Mouse (Mus musculus): ENCODE data around the gene Prlh.

Gene Prlh

DNA sequence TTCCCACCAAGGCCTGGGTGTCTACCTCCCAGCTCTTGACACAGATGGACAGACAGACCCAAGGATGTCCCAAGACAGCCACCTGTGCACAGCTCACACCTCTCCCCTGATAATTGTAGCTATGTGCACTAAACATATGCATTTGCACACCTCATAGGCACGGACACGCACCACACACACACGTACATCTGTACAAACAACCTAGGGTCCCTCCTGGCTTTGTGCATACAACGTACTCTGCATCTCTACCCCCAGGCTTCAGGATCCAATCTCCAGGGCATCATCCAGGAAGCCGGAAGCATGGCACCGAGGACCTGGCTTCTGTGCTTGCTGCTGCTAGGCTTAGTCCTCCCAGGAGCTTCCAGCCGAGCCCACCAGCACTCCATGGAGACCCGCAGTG lies at the start of gene Prlh:
Gene Prlh, plus strand, starts transcription at position 301 of the 400 bp plus-strand sequence.
- DNase-seq (ENCODE audit: low spot score): no peak

DNA sequence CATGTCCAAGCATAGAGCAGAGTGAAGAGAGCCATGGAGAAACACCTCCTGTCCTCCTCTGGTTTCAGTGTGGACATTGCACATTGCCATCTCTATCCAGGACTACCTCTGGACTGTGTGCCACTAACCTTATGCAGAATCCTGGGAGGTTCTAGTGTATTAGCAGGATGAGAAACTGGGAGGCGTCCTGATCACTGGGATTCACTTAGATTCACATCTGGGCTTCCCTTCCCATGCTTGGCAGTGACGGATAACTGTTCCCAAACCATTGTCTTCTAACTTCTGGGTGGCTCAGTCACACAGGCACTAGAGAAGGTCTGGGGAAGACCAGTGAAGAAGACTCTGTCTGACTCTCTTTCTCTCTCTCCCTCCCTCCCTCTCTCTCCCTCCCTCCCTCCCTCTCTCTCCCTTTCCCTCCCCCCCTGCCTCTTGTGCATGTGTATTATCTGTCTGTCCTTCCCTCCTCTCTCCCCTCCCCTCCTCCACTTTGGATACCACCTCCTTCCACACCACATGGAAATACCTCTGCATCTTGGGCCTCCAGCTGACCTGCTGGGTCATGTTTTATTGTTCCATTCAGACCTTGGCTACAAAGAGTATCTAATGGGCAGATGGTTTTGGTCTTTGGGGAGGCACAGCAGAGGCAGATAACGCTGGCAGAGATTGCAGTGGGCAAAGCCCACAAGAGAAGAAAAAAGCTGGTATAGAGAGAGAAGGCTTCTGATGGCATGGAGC lies 49.5 kb upstream of the Prlh start:
- no peak for DNase-seq (ENCODE audit: low spot score)

DNA sequence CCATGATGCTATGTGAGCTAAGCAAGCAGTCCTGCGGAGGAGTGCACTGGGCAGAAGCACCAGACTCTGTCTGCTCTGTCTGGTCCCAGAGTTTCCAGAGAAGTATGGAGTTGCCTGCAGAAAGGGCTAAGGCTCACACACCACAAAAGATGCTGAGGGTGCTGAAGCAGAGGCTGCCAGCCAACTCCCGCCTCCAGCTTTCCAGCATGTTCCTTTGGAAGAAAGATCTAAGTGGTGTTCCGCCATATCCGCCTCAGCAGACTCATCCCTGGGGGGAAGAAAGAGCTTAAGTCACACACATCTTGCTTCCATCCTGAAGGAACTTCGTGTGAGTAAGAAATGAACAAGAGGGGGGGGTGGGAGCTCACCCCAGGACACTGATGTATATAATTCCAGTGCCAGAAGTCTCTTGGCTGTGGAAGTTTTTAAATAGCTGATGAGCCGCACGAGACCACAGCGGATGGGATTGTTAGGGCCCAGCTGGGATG lies 48.9 kb upstream of the Prlh start:
- no peak for DNase-seq (ENCODE audit: low spot score)

DNA sequence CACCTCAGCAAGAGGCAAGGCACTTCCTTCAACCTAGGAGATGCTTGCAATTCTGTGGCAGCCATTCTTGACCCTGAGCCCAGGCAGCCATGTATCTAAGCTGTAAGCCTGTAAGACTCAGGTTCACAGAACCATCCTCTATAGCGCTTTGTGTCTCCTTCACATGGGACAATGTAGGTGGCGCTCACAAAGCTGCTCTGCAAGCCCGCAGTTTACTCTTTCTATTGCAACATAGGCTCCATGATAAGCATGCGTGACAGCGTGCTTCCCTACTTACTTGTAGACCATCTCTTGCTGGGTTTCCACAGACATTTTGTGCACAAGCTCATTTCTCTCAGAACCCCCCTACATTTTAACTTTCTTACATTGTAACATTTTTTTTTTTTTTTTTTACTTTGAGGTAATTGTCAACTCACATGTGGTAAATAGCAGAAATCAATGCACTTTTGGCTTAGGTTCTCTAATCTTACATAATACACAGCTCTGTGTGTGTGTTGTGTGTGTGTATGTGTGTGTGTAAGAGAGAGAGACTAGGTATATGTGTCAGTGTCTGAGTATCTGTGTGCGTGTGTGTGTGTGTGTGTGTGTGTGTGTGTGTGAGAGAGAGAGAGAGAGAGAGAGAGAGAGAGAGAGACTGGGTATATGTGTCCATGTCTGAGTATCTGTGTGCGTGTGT lies 48.0 kb upstream of the Prlh start:
- DNase-seq (ENCODE audit: low spot score): no peak

DNA sequence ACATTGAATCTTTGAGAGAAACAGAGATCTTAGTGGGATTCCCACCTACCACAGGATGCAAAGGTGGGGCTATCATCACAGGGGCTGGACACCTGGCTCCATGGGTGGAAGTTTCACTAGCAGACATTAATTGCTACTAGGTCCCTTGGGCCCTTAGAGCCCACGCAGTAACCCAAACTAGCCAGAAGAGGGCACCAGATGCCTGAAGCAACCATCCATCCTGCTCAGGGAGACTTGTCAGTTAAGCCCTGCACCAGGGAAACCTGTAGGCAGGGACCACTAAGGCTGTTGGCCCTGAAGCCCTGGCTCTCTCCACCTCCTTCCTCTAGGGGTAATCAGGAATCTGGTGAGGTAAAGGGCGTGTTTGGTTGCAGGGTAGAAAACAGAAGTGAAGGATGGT lies 46.6 kb upstream of the Prlh start:
- DNase-seq (ENCODE audit: low spot score): peak; percentile 78

DNA sequence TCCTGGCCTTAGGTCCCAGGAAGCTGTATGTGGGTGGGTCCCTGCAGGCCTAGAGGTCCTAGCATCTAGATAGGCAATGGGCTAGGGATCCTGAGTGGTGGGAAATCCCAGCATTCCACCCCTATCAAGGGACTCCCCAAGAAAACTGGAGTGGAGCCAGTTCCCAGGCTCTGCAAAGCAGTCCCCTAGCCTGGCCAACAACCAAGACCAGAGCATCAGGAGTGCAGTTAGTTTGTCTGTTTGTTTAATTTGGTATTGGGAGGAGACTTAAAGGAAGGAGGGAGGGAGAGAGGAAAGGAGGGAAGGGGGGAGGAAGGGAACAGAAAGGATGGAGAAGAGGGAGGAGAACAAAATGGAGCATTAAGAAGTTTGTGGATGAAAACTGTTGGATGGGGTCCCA lies 43.7 kb upstream of the Prlh start:
- DNase-seq (ENCODE audit: low spot score): no peak

DNA sequence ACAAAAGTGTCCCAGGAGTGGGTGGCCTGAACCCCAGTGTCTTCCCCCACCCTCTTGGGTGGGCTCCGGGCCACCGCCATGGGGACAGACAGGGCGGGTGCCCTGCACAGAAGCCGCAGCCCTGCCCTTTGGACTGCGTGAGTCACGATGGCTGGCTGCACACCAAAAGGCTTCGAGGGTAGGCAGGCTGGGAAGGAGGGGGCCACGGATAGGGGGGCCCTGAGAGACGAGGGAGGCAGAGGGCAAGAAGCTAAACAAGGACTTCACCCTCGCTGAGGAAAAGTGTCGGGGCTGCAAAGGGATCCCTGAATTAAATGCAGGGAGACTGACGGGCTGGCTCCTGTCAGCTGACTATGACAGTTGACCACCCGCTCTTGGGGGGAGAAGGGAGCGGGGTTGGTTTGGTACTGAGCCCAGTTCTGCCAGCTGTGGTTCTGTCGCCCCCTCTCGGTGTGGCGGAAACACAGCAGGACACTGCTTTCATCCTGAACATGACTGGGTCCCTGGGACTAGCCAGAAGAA lies 43.2 kb upstream of the Prlh start:
- DNase-seq (ENCODE audit: low spot score): peak; percentile 26

DNA sequence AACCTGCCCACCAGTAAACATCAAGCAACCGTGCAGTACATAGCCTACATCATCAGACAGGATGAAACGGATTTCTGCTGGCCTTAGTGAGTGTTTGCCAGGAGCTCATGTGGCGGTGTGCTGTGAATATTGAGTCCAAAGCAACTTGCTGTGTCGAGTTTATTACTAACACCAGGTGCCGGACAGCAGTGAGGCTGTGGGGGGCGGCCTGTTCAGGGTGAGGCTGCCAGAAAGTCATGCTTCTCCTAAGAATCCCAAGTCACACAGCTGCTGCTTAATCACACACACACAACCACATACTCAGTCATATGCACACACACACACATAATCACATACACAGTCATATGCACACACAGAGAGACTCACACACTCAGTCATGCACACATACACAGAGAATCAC lies 39.7 kb upstream of the Prlh start:
- DNase-seq (ENCODE audit: low spot score): no peak

DNA sequence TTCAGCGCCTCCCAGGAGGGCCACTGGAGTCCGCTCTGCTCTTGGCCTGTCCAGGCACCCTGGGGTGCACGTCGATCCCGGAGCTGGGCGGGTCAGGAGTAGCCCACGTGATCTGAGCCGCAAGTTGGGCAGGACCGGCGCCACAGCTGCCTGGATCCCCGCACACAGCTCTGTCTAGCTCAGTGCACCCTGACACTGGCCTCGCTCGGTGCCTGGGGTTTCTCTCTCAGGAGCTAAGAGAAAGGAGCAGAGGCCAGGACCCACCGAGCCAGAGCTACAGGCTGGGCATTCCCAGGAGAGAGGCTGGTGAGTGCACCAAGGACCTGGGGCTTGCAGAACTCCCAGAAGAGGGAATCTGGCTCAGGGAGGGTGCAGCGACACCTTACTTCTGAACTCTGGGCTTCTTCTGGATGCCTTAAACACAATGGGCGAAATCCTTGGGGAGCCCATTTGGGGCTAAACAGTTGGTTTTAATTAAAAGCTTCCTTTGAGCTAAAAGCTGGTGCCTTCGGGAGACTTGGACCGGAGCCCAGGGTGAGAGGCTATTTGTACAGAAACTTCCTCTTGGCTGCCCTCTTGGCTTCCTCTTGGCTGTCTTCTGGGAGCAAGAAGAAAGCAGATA lies 37.8 kb upstream of the Prlh start, which contains the start of gene Mlph:
Gene Mlph, plus strand, starts transcription at position 138 of the 622 bp plus-strand sequence.
- peak; percentile 31 for DNase-seq (ENCODE audit: low spot score)

DNA sequence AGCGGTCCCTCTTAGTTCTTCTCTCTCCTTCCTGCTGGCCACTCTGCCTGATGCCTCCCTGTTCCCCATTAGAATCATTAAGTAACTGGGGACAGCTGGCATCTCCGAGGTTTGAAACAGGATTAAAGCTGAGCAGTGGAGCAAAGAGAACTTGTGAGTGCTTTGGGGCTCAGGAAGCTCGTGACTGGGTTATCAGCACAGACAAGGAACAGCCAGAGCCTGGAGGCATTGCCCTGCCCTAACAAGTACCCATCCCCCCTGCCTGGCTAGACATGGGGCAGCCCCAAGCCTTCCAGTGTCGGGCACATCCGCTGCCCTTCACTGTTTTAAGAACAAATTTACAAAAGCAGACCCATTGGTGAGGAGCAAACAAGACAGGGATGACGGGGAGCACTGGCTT lies 35.4 kb upstream of the Prlh start:
- DNase-seq (ENCODE audit: low spot score): peak; percentile 21

DNA sequence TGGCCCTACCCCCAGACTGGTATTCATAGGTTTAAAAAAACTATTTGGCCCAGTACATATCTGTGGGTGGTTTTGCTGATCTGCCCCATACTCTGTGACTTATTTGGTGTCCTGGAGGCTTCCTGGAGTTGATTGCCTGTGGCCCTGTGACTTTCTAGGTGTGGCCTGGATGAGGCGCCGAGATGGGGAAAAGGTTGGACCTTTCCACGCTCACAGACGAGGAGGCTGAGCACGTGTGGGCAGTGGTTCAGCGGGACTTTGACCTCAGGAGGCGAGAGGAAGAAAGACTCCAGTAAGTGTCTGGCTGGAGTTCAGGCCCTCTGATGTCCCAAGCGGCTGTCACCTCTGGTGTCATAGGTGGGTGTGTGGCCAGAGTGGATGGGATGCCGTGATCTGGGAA lies 31.2 kb upstream of the Prlh start:
- DNase-seq (ENCODE audit: low spot score): no peak

DNA sequence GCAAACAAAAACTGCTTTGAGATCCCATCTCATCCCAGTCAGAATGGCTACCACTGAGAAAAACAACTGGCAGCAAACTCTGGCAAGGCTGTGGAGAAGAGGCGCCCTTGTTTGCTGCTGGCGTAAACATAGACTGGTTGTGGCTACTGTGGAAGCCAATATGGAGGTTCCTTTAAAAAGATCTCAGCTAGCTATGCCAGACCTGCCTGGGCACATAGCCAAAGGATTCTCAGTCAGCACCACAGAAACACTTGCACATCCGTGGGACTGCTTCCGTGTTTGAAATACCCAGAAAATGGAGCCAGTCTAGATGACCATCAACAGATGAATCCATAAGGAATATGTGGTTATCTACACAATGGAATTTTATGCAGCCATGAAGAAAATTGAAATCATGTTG lies 26.9 kb upstream of the Prlh start:
- DNase-seq (ENCODE audit: low spot score): no peak

DNA sequence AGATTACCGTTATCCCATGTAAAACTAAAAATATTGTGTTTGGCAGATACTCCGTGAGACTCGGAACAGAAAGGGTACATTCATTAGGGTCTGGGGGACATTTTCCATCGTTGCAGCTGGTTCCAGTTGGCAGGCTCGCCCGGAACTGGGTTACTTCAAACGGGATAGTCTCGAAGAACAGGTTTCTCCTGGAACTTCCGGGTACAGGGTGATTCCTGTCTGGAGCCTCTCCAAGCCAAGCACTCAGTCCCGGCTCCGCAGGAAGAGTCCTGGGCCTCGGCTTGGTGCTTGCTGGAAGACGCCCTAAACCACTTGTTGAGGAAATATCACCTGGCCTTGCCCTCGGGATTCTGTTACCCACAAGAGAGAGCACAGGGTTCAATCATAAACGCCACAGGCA lies 25.6 kb upstream of the Prlh start:
- DNase-seq (ENCODE audit: low spot score): no peak

DNA sequence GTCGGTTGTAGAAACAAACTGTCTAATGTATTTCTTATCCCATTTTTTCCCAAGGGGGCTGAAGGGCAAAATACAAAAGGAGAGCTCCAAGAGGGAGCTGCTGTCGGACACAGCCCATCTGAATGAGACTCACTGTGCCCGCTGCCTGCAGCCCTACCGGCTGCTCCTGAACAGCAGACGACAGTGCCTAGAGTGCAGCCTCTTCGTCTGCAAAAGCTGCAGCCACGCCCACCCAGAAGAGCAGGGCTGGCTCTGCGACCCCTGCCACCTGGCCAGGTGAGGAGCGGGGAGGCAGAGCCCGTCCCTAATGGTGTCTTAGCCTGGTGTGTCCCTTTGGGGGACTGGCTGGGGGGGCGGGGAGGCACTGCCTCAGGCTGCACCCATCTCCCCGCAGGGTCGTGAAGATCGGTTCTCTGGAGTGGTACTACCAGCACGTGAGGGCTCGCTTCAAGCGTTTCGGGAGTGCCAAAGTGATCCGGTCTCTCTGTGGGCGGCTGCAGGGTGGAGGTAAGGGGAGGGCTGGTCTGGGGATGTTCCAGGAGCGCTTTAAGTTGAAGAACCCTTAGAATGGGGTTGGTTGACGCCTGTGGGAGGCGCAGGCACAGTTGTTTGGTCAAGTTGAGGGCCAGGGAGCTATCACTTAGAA lies 24.9 kb upstream of the Prlh start:
- peak; percentile 23 for DNase-seq (ENCODE audit: low spot score)

DNA sequence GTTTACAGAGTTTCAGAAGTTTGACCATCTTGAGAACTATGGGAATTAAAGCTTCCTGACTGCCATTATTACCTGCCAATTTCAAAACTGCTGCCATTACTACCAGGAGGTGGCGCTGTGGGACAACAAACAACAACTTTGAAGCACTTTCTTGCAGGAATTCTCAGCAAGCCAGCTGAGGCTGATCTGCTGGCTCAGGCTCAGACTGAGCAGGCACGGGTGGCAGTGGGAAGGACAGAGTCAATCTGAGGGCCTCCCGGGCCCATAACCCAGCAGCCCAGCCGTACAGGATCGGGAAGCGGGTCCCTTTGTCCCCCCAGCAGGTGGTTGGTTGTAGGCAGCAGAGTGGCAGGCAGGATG lies 24.4 kb upstream of the Prlh start:
- peak; percentile 90 for DNase-seq (ENCODE audit: low spot score)

DNA sequence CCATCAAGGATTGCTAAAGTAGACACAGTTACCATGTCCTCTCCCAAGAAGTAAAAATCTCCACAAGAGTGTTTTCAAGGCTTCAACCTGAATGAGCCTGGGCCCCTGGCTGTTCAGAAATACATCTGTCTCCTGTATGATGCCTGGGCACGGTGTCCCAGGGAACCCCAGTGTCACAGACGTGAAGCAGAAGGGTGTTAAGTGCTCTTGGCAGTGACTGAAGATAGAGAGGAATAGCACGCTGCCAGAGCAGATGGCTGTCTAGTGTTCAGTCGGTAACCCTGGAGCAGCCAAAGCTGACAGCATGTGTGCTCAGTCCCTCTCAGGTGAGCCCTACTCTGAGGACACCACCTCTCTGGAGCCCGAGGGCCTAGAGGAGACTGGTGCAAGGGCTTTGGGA lies 19.9 kb upstream of the Prlh start:
- no peak for DNase-seq (ENCODE audit: low spot score)

DNA sequence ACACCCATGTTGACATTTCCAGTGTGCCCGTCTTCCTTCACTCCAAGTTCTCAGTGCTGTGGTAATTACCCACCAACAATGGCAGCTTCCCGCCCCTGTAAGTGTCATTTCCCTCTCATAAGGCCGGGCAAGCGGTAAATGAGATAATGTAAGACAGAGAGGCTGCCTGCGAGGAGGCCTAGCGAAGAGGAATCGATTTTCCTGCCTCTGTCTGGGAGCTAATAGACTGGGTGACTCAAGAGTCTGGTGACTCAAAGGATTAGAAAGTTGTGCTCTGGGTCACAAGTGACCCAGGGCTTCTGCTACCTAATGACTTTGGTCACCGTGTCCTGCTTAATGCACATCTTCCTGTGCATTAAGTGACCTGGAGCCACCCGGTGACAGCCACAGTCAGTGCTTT lies 15.9 kb upstream of the Prlh start:
- DNase-seq (ENCODE audit: low spot score): peak; percentile 44

DNA sequence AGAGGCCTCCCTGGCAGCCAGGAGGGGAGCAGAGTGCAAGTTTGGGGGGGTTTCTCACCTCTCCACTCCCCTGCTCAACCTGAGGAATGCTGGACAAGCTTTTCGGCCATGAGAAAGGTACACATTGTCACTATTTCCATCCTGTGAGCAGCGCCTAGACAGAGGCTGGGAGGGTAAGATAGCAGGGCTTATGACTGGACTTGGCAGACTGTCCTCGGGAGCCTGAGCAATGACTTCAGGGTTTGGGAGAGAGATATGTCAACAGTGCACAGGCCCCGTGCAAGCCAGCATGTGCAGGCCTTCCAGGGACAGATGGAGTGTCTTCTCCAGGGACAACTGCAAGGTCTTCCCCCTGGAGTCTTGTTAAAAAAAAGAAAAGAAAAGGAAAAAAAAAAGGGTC lies 12.9 kb upstream of the Prlh start:
- DNase-seq (ENCODE audit: low spot score): no peak

DNA sequence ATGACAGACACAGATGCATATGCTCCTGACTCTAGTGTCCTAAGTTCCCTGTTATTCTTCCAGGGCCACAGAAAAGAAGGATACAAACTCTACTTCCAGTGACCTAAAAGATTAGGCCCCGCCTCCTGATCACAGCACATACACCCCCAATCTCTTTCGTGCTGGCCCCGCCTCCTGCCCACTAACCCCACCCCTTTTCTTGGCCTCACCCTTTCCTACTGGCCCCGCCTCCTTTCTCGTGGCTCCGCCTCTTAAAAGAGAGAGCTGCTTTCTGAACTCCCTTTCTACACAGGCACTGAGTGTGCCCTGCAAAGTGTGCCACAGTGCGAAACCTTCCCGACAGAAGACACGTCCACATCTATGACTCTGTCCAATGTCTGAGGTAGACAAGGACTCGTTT lies 7.7 kb upstream of the Prlh start:
- DNase-seq (ENCODE audit: low spot score): no peak

DNA sequence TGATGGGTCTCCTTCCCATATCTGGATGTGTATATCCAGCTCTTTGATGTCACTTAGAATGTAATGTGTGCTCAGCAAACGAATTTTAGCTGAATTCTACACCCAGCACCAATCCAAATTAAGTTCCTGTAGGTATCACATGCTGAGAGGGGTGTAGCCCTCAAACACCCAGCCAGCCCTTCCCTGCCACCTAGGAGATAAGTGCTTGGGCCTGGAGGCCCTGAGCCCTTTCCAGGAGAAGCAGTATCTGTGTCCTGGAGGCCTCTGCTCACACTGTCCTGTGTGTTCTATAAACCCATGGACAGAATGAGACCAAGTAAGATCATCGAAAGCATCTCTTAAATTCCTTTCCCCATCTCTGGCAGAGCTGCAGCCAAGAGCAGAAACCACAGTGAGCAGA lies 5.7 kb upstream of the Prlh start:
- no peak for DNase-seq (ENCODE audit: low spot score)

DNA sequence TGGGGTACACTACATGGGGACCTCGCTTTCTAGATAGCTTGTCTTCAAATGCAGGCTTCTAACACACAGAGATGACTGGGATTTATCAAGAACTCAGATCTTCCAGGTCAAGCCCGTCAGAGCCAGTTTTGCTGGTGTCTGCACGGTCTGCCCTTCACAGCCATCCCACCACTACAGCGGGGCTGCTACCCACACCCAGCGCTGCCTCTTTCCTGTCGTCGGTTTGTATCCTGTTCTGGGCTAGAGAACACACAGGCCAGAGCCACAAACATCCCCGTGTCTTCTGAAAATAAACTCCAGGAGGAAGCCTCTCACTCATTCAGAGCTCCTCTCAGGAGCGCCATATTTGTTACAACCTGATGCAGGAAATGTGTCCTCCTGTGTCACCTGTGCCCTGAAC lies 3.6 kb upstream of the Prlh start:
- DNase-seq (ENCODE audit: low spot score): no peak

DNA sequence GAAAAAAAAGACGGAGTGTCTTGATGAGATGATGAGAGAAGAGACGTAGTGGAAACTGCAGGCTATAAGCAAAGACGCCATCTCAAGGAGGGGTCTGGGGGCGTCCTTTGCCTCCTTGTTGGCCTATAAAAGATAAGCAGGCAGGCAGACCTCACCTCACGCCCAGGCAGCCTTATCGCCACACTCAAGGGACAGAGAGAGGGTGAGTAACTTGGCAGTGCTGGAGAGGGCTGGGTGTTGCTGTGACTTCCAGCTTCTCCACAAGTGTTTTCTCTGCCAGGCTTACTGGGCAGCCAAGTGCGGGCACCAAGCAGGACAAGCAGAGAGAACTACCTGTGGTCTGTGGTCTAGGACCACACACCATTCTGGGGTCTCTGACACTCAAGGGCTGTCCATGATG lies 1.2 kb upstream of the Prlh start:
- DNase-seq (ENCODE audit: low spot score): no peak

DNA sequence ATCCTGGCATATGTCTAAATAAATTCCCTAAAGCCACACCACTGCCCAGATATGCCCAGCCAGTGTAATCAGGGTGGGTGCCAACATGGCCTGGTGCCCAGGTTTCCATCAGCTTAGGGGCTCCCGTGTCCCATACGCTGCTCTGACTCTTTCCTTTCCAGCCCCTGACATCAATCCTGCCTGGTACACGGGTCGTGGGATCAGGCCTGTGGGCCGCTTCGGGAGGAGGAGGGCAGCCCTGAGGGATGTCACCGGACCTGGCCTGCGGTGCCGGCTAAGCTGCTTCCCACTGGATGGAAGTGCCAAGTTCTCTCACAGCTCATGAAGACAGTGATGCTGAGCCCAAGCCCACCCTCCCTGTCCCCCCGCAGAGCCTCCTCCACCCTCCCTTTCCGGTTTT lies 780 bp downstream of the Prlh start:
- no peak for DNase-seq (ENCODE audit: low spot score)
